Mouse (Mus musculus) Muller cell, postnatal 12 days (primary cell): ENCODE data around the gene Gm28035.

Experiments
- DNase-seq: peaks from one replicate; pipeline ENCODE4 v3.0.0-alpha.2; 2015; ENCODE audit errors: inconsistent ontology term

The Gm28035 gene

DNA sequence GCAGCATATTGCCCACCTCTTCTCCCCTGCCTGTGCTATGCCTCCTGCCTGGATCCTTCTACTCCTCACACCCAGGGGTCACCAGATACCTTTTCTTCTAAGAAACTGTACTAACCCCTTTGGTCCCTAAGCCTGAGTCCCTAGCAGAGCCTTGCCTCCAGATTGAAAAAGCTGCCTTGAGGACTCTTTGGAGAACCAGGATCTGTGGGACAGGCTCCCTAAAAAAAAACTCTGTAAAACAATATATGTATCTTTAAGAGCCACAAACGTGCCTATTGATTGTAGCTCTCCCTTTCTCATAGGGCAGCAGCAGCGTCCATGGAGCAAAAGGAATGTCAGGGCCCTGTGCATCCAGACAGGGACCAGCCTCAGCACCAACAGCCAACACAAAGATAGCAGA, at the start of gene Gm28035:
Gm28035 (plus strand) TSS at position 301 of the 400 bp plus-strand sequence.
- DNase-seq: no peak

DNA sequence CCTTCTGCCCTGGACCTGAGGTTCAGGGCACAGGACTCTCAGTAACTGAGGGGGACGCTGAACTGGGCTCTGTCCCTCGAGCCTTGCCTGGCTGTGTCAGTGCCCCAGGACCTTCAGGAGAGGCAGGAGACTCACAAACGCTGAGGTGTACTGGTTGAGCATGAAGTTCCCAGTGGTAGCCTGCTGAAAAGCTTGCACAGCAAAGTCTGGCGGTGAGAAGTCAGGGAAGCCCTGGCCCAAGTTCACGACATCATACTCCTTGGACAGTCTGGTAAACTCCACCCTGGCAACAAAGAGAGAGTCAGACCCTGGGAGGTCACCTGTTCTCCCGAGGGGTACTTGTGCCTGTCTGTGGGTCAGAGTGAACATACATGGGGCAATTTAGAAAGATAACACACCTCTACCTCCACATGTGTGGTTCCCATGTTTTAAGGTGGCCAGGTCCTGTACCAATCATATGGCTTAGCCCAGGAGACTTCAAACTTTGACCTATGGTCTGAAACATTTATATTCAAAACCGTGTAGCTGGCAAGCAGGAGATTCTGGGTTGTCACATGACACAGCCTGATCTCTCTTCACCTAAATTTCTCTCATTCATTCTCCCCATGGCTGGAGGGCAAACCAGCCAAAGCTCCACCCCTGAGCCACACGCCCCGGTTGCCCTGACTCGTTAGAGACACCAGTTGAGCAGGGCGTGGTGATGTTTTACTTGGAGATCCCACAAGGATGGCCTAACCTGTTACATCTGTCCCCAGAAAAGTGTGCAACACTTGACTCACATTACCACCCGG, 48.4 kb upstream of the Gm28035 start:
- no peak for DNase-seq

DNA sequence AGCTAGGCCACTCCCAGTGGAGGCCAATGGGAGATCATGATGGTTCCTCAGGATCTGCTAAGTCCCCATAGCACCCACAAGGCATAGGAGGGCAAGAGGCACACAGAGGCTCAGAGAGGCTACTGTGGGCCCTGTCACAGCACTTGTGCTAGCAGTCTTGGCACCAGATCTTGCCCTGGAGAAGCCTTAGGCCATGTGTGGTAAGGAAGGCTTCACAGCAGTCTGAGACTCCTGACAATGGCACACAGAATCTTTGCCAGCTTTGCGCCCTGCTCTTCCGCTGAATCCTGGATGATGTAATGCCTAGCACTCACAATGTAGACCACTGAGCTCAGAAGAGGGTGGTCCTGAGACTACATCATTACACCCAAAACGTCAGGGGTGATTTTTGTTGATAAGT, 45.7 kb upstream of the Gm28035 start:
- DNase-seq: no peak

DNA sequence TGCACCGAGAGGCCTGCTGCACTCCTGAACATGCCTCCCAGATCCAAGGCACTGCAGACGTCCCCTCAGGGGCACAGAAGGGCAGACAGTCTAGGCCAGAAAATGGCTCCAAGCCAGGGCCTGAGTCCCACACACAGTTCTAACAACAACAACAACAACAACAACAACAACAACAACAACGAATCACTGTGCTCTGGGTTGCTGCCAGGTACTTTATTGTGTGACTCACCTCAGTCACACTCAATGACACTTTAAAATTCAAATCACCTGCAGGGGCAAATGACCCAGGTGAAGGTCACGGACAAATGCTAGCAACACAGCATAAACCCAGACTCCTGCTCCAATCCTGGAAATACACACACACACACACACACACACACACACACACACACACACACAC, 42.3 kb upstream of the Gm28035 start:
- no peak for DNase-seq

DNA sequence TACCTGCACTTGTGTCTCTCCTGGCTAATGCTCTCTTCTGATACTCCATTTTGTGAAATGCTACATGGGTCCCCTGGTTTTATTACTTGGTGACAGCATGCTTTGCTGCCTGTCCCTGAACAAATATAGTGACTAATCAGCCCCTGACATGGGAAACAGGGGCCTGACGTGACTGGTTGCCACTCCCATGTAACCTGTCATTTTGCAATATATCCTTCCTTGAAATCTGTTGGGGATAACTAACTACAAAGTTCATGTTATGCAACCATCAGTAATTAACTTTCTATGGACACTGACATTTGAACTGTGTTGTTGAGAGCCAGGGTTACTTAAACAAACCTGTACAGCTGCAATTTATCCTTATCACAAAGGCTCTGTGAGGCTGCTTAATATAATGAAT, 40.4 kb upstream of the Gm28035 start:
- DNase-seq: no peak

DNA sequence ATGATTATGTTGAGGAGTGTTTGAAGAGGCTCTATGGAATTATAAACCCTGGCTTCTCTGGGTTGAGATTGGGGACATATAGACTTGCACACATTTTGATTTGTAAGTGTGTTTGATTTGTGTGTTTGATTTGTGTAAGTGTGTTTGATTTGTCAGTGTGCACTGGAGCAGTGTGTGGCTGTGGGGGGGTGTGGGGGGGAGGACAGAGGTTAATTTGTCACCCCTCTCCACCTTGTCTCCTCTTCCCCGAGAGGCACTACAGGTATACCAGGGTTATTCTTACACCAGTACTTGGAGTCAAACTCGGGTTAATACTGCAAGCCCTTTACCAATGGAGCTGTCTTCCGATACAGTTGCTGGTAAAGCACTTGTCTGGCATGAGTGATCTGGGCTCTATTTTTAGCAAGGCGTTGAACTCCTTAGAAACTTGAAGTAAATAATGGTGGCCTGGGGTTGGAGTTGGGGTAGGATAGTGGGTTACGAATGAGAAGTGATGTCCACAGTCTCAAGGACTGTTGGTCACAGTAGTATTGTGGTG, 39.9 kb upstream of the Gm28035 start:
- no peak for DNase-seq

DNA sequence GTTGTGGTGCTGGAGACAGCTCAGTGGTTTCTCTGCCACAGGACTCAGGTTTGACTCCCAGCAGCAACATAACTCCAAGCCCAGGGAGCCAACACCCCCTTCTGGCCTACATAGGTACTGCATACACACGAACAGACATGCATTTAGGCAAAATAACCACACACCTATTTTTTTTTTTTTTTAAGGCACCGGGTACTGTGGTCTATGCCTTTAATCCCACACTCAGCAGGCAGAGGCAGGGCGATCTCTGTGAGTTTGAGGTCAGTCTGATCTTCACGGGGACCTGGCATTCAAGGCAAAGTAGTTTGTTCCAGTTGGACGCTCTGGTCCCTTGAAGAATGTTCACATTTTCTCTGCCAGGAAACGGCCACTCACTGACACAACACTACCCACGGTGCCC, 36.9 kb upstream of the Gm28035 start:
- DNase-seq: no peak

DNA sequence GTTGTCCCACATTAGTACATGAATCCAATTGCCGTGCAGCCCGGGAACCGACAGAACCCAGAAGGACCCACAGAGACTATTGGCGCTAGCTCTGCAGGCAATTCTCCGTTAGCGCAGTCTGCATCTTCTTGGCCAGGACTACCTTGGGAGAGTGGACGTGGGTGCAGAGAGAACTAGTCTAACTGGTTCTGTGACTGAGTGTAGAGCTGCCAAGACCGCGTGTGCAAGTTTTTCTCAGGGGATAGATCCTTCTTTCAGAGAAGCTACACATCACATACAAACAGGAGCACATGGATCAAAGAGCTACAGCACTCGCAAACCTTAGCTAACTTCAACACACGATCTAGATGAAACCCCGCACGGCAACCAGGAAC, 35.1 kb upstream of the Gm28035 start:
- DNase-seq: no peak

DNA sequence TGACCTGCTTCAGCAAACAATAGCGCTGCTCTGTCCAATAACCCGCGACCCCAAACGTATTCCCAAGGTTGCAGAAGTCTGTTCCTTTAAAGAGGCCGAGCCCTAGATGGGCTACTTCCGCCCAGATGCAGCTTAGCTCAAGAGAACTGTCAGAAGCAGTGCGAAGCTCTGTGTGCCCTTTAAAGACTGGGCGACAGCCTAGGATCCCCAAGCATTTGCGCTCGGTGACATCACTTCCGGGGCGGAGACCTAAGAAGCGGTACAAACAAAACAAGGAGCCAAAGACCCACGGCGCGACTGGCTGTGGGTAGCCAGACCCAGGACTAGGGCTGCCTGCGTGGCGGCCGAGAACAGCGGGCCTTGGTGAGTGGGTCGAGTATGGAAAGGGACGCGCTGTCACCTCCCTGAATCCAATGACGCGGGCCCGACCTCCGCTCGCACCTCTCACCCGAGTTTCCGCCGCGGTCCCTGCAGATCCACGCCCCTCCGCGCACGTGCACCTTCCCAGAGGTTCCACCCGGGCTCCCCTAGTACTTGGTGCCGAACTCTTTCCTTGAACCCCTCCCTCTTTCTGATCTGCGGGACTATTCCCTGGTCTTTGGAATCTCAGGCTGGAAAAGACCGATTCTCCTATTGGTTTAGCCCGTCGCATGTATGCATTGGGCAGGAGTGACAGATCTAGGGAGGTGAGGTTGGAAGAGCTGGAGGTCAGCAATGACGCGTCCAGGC, 34.6 kb upstream of the Gm28035 start, which contains the start of gene Kyat1:
Kyat1 (minus strand) TSS at position 219 of the 729 bp plus-strand sequence.
- peak; percentile 92 for DNase-seq

DNA sequence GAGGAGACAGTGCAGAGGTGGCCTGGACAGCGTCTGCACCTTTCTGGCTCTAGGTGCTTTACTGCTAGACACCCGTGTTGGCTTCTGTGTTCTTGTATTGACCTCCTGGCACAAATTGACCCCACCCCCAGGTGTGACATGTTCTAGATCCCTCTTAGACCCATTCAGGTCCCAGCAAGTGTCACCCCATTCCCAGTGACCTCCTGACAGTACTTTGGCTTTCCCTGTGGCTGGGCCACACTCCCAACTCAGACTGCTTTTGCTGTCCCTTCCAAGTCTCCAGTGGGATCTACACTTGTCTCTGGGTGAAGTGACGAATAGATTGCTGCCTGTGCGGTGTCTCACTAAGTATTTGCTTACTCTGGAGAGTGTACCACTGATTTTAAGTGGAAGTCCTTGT, 33.0 kb upstream of the Gm28035 start:
- DNase-seq: no peak

DNA sequence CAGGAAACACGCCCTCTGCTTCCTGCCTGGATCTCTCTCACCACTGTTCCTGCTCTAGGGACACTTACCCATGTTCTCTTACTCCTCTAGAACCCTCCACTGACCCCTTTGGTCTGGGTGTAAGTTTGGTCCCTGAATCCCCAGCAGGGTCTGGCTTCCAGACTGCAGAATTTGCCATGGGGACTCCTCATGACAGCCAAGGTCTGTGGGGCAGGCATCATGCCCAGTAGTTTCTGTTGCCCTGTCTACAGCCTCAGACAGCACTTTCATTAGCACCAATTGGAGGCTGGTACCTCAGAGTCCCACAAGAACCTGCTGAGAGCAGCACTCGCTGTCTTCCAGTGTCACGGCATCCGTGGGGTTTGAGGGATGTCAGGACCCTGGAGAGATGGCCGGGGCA, 32.5 kb upstream of the Gm28035 start:
- no peak for DNase-seq

DNA sequence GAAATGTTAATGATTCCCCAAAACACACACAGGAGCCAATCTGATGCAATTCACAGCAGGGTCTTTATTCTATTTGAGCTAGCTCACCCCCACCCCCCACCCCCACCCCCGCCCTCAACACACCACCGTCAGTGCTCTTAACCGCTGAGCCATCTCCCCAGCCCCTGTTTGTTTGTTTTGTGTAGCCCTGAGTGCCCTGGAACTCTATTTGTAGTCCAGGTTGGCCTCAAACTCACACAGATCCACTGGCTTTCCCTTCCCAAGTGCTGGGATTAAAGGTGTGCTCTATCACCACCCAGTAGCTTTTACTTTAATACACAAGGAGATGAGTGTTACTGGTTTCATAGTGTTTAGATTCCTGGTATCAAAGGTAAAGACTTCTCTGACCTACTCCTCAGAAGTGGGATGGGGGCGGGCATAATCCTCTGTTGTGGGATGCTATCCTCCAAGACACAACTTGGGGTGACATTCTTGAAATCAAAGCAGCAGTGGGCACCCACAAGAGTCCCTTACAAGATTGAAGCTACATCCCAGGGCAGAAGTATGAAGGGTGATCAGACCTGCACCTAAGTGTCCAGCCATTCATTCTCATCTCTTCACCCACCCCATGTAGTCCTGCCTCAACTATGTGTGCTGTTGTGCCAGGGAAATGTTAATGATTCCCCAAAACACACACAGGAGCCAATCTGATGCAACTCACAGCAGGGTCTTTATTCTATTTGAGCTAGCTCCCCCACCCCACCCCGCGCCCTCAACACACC, 28.8 kb upstream of the Gm28035 start:
- no peak for DNase-seq

DNA sequence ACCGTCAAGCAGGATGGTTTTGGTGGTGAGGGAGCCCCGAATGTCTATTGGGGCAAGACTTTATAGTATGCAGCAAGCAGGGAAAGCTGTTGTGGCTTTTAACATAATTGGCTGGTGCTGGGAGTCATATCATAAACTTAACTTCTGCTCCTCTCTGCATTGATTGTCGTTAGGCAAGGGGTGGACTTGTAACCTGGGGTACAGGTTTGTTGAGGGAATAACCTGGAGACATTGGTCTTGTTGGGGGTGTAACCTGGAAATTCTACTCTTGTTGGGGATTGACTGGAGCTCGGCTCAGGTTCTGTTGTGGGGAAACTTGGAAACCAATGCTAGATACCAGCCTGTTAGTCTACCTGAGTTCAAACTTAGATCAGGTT, 28.2 kb upstream of the Gm28035 start:
- no peak for DNase-seq

DNA sequence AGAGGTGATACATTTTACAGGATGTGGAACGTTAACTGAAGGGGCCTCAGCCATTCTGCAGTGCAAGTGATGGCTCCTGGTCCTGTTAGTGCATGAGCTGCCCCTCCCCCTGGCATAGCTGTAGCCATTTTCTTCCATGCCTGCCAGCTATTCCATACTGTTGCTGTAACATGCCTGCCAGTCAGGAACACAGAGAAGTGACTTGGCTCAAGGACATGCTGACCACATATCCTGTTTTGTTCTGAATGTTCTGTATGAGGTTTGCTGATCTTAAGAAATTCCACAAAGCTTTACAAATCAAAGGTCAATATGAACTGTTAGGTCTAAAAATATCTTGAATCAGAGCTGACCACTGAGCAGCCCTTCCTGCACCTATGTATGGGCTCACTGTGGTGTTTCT, 27.4 kb upstream of the Gm28035 start:
- DNase-seq: no peak

DNA sequence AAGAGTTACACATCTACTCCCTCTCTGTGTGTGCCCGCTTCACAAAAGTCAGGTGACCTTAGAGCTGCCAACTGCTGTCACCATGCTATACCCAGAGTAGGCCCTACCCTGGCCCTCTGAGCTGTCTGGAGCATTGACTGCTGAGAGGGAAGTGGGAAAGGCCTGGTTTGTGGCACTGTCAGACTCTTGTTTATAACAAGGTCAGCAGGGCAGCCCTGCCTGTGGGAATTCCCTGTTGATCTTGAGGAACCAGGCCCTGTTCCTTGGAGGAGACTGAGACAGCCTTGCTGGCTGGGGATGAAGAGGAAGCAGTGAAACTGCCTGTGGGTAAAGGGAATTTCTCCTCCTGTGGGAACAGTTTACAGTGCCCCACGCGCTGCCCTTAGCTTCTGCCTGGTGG, 25.6 kb upstream of the Gm28035 start:
- DNase-seq: no peak

DNA sequence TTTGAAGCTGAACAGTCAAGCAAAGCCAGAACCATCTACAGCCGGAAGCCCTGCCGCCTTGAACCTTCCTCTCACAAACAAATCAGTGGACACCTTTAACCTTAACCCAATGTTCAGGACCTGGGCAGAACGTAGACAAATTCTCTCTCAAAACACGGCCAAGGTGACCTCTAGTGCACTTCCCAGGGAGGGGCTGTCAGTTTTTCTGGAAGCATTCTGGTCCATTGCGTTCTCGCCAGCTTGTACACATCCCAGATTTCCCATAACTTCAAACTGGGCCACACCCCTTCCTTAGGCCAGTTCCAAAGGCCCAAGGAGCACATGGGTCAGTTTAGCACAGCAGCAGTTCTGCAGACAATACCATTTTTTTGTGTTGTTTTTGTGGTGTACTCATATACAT, 24.9 kb upstream of the Gm28035 start:
- no peak for DNase-seq

DNA sequence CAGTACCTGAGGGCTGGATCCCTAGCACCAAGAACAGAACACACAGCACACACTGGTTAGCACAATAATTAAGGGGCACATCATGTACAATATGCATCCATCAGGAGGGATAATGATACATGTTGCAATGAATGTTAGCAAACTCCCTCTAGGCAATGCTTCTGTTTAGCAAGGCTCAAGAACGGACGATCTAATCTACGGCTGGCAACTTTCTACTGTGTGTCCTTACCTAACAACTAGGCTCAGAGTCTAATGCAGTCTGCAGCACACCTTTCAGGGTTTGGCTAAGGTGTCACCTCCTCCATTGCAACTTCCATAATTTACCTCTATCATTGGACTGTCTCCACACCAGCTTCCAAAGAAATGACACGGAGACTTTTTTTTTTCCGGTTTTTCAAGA, 24.1 kb upstream of the Gm28035 start:
- DNase-seq: no peak

DNA sequence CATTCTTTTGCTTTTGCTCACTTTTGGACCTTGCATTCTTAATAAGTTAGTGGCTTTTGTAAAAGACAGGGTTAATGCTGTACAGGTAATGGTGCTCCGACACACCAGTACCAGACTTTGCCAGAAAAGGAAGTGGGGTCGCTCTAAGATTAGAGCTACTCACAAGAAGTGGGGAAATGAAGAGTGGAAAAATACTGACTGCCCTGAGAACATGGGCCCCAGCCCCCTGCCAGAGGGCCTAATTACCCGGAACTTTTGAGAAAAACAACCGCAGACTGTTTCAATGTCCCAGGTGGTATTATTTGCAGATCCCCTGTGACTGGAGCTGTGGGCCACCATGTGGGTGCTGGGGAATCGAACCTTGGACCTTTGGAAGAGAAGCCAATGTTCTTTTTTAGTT, 4.8 kb upstream of the Gm28035 start:
- DNase-seq: no peak

DNA sequence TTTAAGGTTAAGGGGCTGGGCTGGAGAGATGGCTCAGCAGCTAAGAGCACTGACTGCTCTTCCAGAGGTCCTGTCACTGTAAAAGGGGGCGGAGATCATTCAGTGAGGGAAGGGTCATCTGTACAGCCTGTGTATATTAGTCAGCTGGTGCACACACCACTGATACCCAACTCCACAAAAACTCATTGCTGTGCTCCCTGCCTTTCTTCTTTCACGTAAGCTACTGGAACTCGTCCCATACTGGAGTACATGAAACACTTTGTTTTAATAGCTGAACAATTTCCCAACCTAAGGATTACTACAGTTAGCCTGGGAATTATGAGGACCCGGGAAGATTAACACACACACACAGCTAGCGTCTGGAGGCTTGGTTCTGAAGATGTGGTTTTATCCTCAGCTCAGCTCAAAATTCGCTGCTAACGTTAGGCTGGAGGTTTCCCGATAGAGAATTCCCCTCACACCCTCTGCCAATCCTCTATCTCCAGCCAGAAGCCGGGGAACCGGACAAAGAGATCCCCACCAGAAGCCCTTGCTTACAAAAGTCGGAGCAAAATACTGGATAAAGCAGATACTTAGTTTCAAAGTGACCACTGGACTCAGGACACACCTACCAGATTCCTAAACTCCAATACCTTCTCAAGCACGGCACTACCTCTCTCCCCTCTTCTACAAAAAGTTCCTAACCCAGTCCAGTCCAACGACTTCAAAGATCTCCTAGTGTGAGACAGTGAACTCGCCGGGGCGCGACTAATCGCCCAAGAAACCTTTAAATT, 3.8 kb upstream of the Gm28035 start:
- no peak for DNase-seq

DNA sequence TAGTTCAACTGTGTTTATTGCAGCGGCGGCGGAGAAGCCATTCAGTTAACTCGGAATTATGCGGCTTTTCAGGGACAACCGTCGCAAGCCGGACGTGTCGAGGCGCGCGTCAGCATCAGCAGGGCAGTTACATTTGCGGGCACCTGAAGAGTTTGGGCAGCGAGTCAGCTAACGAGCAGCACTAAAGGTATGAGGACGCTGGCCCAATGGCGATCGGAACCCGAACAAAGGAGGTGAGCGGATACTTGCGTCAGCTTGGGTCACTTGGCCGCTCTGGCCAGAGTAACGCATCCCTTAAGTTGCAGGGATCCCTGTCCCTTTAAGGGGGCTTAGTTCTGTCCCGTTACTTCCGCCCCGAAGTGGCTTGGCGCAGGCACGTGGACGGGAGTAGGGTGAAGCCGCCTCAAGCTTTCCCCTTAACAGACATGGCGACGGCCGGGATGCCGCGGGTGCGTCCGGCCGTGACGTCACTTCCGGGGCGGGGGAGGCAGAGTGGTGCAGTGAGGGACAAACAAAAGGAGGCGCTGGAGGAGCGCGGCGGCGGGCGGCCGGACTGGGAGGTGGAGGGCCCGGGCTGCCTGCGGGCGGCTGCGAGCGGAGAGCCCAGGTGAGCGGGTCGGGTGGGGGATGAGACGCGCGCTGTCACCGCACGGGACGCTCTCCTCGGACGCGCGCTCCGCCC, 3.0 kb upstream of the Gm28035 start, which contains the start of gene Lrrc8a:
Lrrc8a (plus strand) TSS at position 517 of the 682 bp plus-strand sequence.
- DNase-seq: peak; percentile 100

DNA sequence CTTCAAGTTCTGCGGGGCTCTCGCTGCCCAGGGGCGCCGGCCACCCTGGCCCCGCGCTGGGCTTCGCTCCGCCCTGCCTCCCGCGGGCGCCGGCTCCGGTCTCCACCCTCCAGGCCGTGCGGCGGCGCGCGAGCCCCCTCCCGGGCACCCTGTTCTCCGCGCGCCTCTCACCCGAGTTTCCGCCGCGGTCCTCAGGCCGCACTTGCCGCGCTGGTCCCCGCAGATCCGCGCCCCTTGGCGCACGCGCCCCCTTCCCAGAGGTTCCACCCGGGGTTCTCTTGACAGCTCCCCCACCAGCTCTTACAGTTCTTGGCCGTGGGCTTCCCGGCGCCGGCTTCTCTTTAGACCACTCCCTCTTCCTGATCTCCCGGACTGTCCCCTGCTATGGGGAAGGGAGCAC, 2.5 kb upstream of the Gm28035 start:
- no peak for DNase-seq
